Mouse (Mus musculus): ENCODE data around the gene Pde4d. TPM values are rescaled to one million over a fixed set of nuclear protein-coding genes. Genes with fewer than 3 reads are reported as not detected.

Pde4d gene
- polyA plus RNA-seq, 1 experiment from 2014 or later, result 32.1 TPM

- Histone ChIP-seq H3K27me3 (ENCODE audit: control insufficient read depth, insufficient read depth, low read length) (no peaks in the 10 kb centered on the region), H3K4me1 (ENCODE audit: control insufficient read depth, insufficient read depth, low read length) (no peaks in the 10 kb centered on the region), H3K36me3 (ENCODE audit: control insufficient read depth, insufficient read depth, low read length) (no peaks in the 10 kb centered on the region), H3K9ac (replicated peaks; ENCODE audit: low read depth, low read length) (no peak overlapping the region), H3K4me3 (ENCODE audit: low read depth, low read length) (no peak overlapping the region), H3K27ac (ENCODE audit: low read depth, low read length) (no peak overlapping the region), H3K4me2 (ENCODE audit: low read depth, low read length) (no peak overlapping the region), H3K9me3 (ENCODE audit: control insufficient read depth, low read length) (no peaks in the 10 kb centered on the region)
- ATAC-seq (ENCODE audit: low read depth), result peak; percentile 38; the same call in 1 of the 2 replicates
- WGBS, result 42% methylated on average over 8 of the region's 8 CpGs
Measured at GRCm38 (mm10) chr13:109736290-109737078, 1286.7 kb downstream of the Pde4d start.

- Histone ChIP-seq H3K4me1 (ENCODE audit: control insufficient read depth, insufficient read depth, low read length) (no peaks in the 10 kb centered on the region), H3K27ac (ENCODE audit: low read depth, low read length) (no peak overlapping the region), H3K9me3 (ENCODE audit: control insufficient read depth, low read length) (no peaks in the 10 kb centered on the region), H3K36me3 (ENCODE audit: control insufficient read depth, insufficient read depth, low read length) (no peaks in the 10 kb centered on the region), H3K9ac (replicated peaks; ENCODE audit: low read depth, low read length) (no peak overlapping the region), H3K4me3 (ENCODE audit: low read depth, low read length) (no peak overlapping the region), H3K4me2 (ENCODE audit: low read depth, low read length) (no peak overlapping the region), H3K27me3 (ENCODE audit: control insufficient read depth, insufficient read depth, low read length) (no peaks in the 10 kb centered on the region)
- ATAC-seq (ENCODE audit: low read depth), result no peak
Measured at GRCm38 (mm10) chr13:109746492-109746891, 1296.7 kb downstream of the Pde4d start.

- peak overlapping the region; percentile 12; the same call in 1 of the 2 replicates for H3K27ac ChIP-seq (ENCODE audit: low read depth, low read length)
- no peaks in the 10 kb centered on the region for H3K27me3 ChIP-seq (ENCODE audit: control insufficient read depth, insufficient read depth, low read length)
- H3K4me1 ChIP-seq (ENCODE audit: control insufficient read depth, insufficient read depth, low read length), result no peaks in the 10 kb centered on the region
- no peak overlapping the region for H3K4me2 ChIP-seq (ENCODE audit: low read depth, low read length)
- H3K9ac ChIP-seq (replicated peaks; ENCODE audit: low read depth, low read length), result no peak overlapping the region
- H3K4me3 ChIP-seq (ENCODE audit: low read depth, low read length), result no peak overlapping the region
- peak; percentile 46; the same call in 1 of the 2 replicates for ATAC-seq (ENCODE audit: low read depth)
- WGBS, result 15% methylated on average over 8 of the region's 8 CpGs
- no peaks in the 10 kb centered on the region for H3K36me3 ChIP-seq (ENCODE audit: control insufficient read depth, insufficient read depth, low read length)
- H3K9me3 ChIP-seq (ENCODE audit: control insufficient read depth, low read length), result no peaks in the 10 kb centered on the region
Measured at GRCm38 (mm10) chr13:109752236-109752863, 1302.6 kb downstream of the Pde4d start.

- H3K4me3 ChIP-seq (ENCODE audit: low read depth, low read length), result no peak overlapping the region
- H3K4me1 ChIP-seq (ENCODE audit: control insufficient read depth, insufficient read depth, low read length), result no peaks in the 10 kb centered on the region
- 90% methylated on average over 5 of the region's 5 CpGs for WGBS
- no peaks in the 10 kb centered on the region for H3K9me3 ChIP-seq (ENCODE audit: control insufficient read depth, low read length)
- H3K36me3 ChIP-seq (ENCODE audit: control insufficient read depth, insufficient read depth, low read length), result no peaks in the 10 kb centered on the region
- no peaks in the 10 kb centered on the region for H3K27me3 ChIP-seq (ENCODE audit: control insufficient read depth, insufficient read depth, low read length)
- no peak for ATAC-seq (ENCODE audit: low read depth)
- H3K9ac ChIP-seq (replicated peaks; ENCODE audit: low read depth, low read length), result no peak overlapping the region
- H3K27ac ChIP-seq (ENCODE audit: low read depth, low read length), result no peak overlapping the region
- H3K4me2 ChIP-seq (ENCODE audit: low read depth, low read length), result no peak overlapping the region
Measured at GRCm38 (mm10) chr13:109756854-109757253, 1307.1 kb downstream of the Pde4d start.

GRCm38 (mm10) chr13:109759201-109759600 lies 1309.5 kb downstream of the Pde4d start:
- ATAC-seq (ENCODE audit: low read depth), result no peak
- H3K4me3 ChIP-seq (ENCODE audit: low read depth, low read length), result no peak overlapping the region
- H3K4me1 ChIP-seq (ENCODE audit: control insufficient read depth, insufficient read depth, low read length), result no peaks in the 10 kb centered on the region
- 51% methylated on average over 5 of the region's 5 CpGs for WGBS
- H3K27me3 ChIP-seq (ENCODE audit: control insufficient read depth, insufficient read depth, low read length), result no peaks in the 10 kb centered on the region
- no peaks in the 10 kb centered on the region for H3K36me3 ChIP-seq (ENCODE audit: control insufficient read depth, insufficient read depth, low read length)
- H3K4me2 ChIP-seq (ENCODE audit: low read depth, low read length), result no peak overlapping the region
- no peak overlapping the region for H3K9ac ChIP-seq (replicated peaks; ENCODE audit: low read depth, low read length)
- no peak overlapping the region for H3K27ac ChIP-seq (ENCODE audit: low read depth, low read length)
- no peaks in the 10 kb centered on the region for H3K9me3 ChIP-seq (ENCODE audit: control insufficient read depth, low read length)

- Histone ChIP-seq H3K27me3 (ENCODE audit: control insufficient read depth, insufficient read depth, low read length) (no peaks in the 10 kb centered on the region), H3K4me3 (ENCODE audit: low read depth, low read length) (no peak overlapping the region), H3K27ac (ENCODE audit: low read depth, low read length) (no peak overlapping the region), H3K36me3 (ENCODE audit: control insufficient read depth, insufficient read depth, low read length) (no peaks in the 10 kb centered on the region), H3K4me2 (ENCODE audit: low read depth, low read length) (no peak overlapping the region), H3K4me1 (ENCODE audit: control insufficient read depth, insufficient read depth, low read length) (no peaks in the 10 kb centered on the region), H3K9me3 (ENCODE audit: control insufficient read depth, low read length) (no peaks in the 10 kb centered on the region), H3K9ac (replicated peaks; ENCODE audit: low read depth, low read length) (no peak overlapping the region)
- ATAC-seq (ENCODE audit: low read depth), result no peak
- 54% methylated on average over 13 of the region's 13 CpGs for WGBS
Measured at GRCm38 (mm10) chr13:109761081-109761480, 1311.3 kb downstream of the Pde4d start.

- Histone ChIP-seq H3K36me3 (ENCODE audit: control insufficient read depth, insufficient read depth, low read length) (no peaks in the 10 kb centered on the region), H3K4me1 (ENCODE audit: control insufficient read depth, insufficient read depth, low read length) (0 out of 2 replicates have a peak, but pooled peaks cover 3% of the 10 kb centered on the region), H3K4me3 (ENCODE audit: low read depth, low read length) (no peak overlapping the region), H3K4me2 (ENCODE audit: low read depth, low read length) (no peak overlapping the region), H3K9ac (replicated peaks; ENCODE audit: low read depth, low read length) (no peak overlapping the region), H3K9me3 (ENCODE audit: control insufficient read depth, low read length) (no peaks in the 10 kb centered on the region), H3K27me3 (ENCODE audit: control insufficient read depth, insufficient read depth, low read length) (no peaks in the 10 kb centered on the region), H3K27ac (ENCODE audit: low read depth, low read length) (no peak overlapping the region)
- ATAC-seq (ENCODE audit: low read depth), result no peak
- WGBS, result 57% methylated on average over 6 of the region's 7 CpGs
Measured at GRCm38 (mm10) chr13:109774791-109775190, 1325.0 kb downstream of the Pde4d start.

GRCm38 (mm10) chr13:109775197-109775596 lies 1325.4 kb downstream of the Pde4d start:
- no peak overlapping the region for H3K9ac ChIP-seq (replicated peaks; ENCODE audit: low read depth, low read length)
- peak; percentile 22; the same call in 1 of the 2 replicates for ATAC-seq (ENCODE audit: low read depth)
- no peak overlapping the region for H3K27ac ChIP-seq (ENCODE audit: low read depth, low read length)

GRCm38 (mm10) chr13:109776116-109776515 lies 1326.4 kb downstream of the Pde4d start:
- Histone ChIP-seq H3K9ac (replicated peaks; ENCODE audit: low read depth, low read length) (no peak overlapping the region), H3K4me2 (ENCODE audit: low read depth, low read length) (peak overlapping the region; percentile 29; the same call in 1 of the 2 replicates), H3K4me3 (ENCODE audit: low read depth, low read length) (no peak overlapping the region), H3K27me3 (ENCODE audit: control insufficient read depth, insufficient read depth, low read length) (no peaks in the 10 kb centered on the region), H3K27ac (ENCODE audit: low read depth, low read length) (no peak overlapping the region), H3K36me3 (ENCODE audit: control insufficient read depth, insufficient read depth, low read length) (no peaks in the 10 kb centered on the region), H3K4me1 (ENCODE audit: control insufficient read depth, insufficient read depth, low read length) (0 out of 2 replicates have a peak, but pooled peaks cover 3% of the 10 kb centered on the region), H3K9me3 (ENCODE audit: control insufficient read depth, low read length) (no peaks in the 10 kb centered on the region)
- WGBS, result 4% methylated on average over 11 of the region's 11 CpGs
- peak; percentile 90 for ATAC-seq (ENCODE audit: low read depth)

More at GRCm38 (mm10) chr13:109775197-109775596, 1325.4 kb downstream of the Pde4d start:
- Histone ChIP-seq H3K4me2 (ENCODE audit: low read depth, low read length) (no peak overlapping the region), H3K9me3 (ENCODE audit: control insufficient read depth, low read length) (no peaks in the 10 kb centered on the region), H3K27me3 (ENCODE audit: control insufficient read depth, insufficient read depth, low read length) (no peaks in the 10 kb centered on the region), H3K4me1 (ENCODE audit: control insufficient read depth, insufficient read depth, low read length) (0 out of 2 replicates have a peak, but pooled peaks cover 3% of the 10 kb centered on the region), H3K36me3 (ENCODE audit: control insufficient read depth, insufficient read depth, low read length) (no peaks in the 10 kb centered on the region), H3K4me3 (ENCODE audit: low read depth, low read length) (no peak overlapping the region)
- 17% methylated on average over 5 of the region's 5 CpGs for WGBS

All from neural tube, embryonic 14.5 days (tissue).